Mouse (Mus musculus): Measurements from ENCODE around the gene 4921509C19Rik. TPM values are rescaled to one million over a fixed set of nuclear protein-coding genes. Genes with fewer than 3 reads are reported as not detected.
"Not testable (repeated sequence)": the region's sequence is repeated elsewhere in the genome, so short reads cannot be mapped to it uniquely, and the experiment has no call there.

Gene 4921509C19Rik
- not detected in 2 replicates for polyA plus RNA-seq (2014; fragmentation: Nextera tagmentation; extraction: Ambion mirVana)

DNA sequence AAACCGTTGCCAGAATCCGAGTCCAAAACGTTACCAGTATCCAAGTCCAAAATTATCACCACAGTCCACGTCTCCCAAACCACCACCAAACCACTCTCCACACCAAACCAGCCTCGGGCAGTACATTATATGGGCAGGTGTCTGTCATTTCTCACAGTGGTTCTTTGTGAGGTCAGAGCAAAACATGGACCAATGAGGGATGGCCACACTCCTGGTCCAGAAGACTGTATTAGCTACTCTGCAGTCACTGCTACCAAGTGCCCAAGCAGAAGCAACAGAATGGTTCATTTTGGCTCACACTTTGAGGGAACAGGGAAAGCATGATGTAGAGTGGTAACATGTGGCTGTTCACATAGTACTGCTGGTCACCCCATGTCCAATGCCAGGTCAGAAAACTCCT is at the start of gene 4921509C19Rik:
Gene 4921509C19Rik (minus strand): TSS at position 101 of the 400 bp plus-strand sequence.
- not testable (repeated sequence) for H3K4me1 ChIP-seq (ENCODE audit: control insufficient read depth, insufficient read depth, low read length); H3K27ac ChIP-seq (replicated peaks; ENCODE audit: low read depth, low read length); H3K9me3 ChIP-seq (replicated peaks; ENCODE audit: control insufficient read depth, low read length); H3K27me3 ChIP-seq (ENCODE audit: control insufficient read depth, insufficient read depth, low read length); H3K36me3 ChIP-seq (replicated peaks; ENCODE audit: control insufficient read depth, insufficient read depth, low read depth, low read length); ATAC-seq (replicated peaks; ENCODE audit: insufficient number of reproducible peaks, low FRiP score, low TSS enrichment, low read depth); DNase-seq (ENCODE audit: low spot score); H3K4me3 ChIP-seq (ENCODE audit: low read depth, low read length); H3K9ac ChIP-seq (replicated peaks; ENCODE audit: low read length); H3K4me2 ChIP-seq (ENCODE audit: low read depth, low read length)
- 76% methylated on average over 5 of the region's 5 CpGs for WGBS

DNA sequence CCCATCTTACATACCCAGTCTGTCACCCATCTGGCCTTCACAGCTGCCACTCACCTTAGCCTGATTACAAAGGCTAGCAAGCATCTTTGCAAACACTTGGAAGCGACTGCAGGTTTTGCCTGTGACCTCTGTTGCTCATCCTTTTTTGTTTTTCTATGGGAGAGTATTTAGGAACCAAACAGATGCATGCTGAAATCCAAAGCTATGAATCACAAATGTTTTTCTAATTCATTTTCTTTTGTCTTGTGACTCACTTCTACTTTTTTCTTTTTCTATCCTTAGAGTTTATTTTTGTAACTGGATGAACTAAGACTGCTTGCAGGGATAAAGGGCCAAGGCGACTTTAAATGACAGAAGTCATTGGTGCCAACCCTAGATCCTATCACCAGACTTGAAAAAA is 49.6 kb upstream of the 4921509C19Rik start:
- no peak for DNase-seq (ENCODE audit: low spot score)
- H3K36me3 ChIP-seq (replicated peaks; ENCODE audit: control insufficient read depth, insufficient read depth, low read depth, low read length), result no peaks in the 10 kb centered on the region

DNA sequence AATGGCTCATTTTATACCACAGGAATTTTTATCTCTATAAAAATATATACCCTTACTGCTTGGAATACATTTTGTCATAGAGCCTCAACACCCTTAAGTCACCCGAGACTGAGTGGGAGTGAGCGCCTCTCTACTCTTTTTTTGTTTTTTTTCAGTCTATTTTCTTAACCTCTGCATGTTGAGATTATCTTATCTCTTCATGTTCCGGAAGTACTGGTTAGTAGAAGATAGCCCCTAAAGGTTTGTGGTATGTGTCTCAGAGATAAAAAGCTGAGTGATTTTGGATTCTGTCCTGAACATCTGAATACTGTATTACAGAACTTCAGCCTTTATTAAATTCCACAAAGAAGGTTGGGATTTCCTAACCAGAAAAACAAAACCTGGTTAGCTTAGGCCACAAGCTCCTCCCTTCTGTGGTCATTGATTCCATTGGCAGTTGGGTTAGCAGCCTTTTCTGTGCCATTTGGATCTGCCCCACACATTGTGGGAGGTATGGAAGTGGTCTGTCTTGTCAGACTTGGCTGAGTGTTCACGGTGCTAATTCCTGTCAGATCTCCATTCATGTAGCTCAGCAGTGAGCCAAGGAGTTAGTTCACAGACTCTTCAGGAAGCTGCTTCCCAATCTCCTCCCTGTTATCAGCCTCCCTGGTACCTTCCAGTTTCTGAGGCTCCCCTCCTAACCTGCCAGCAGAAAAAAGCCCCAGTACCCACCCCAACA is 48.5 kb upstream of the 4921509C19Rik start:
- H3K4me1 ChIP-seq (ENCODE audit: control insufficient read depth, insufficient read depth, low read length), result no peaks in the 10 kb centered on the region
- WGBS, result 64% methylated on average over 4 of the region's 4 CpGs
- DNase-seq (ENCODE audit: low spot score) (no peak), ATAC-seq (replicated peaks; ENCODE audit: insufficient number of reproducible peaks, low FRiP score, low TSS enrichment, low read depth) (no peak)
- H3K9ac ChIP-seq (replicated peaks; ENCODE audit: low read length), result no peak overlapping the region
- no peak overlapping the region for H3K4me3 ChIP-seq (ENCODE audit: low read depth, low read length)
- no peaks in the 10 kb centered on the region for H3K9me3 ChIP-seq (replicated peaks; ENCODE audit: control insufficient read depth, low read length)
- no peak overlapping the region for H3K4me2 ChIP-seq (ENCODE audit: low read depth, low read length)
- H3K27me3 ChIP-seq (ENCODE audit: control insufficient read depth, insufficient read depth, low read length), result no peaks in the 10 kb centered on the region
- no peaks in the 10 kb centered on the region for H3K36me3 ChIP-seq (replicated peaks; ENCODE audit: control insufficient read depth, insufficient read depth, low read depth, low read length)
- H3K27ac ChIP-seq (replicated peaks; ENCODE audit: low read depth, low read length), result no peak overlapping the region

More for the DNA sequence above, 49.6 kb upstream of the 4921509C19Rik start:
- Histone ChIP-seq H3K9ac (replicated peaks; ENCODE audit: low read length) (no peak overlapping the region), H3K27me3 (ENCODE audit: control insufficient read depth, insufficient read depth, low read length) (no peaks in the 10 kb centered on the region), H3K27ac (replicated peaks; ENCODE audit: low read depth, low read length) (no peak overlapping the region), H3K9me3 (replicated peaks; ENCODE audit: control insufficient read depth, low read length) (no peaks in the 10 kb centered on the region), H3K4me3 (ENCODE audit: low read depth, low read length) (no peak overlapping the region), H3K4me2 (ENCODE audit: low read depth, low read length) (no peak overlapping the region), H3K4me1 (ENCODE audit: control insufficient read depth, insufficient read depth, low read length) (no peaks in the 10 kb centered on the region)
- ATAC-seq (replicated peaks; ENCODE audit: insufficient number of reproducible peaks, low FRiP score, low TSS enrichment, low read depth), result no peak
- WGBS, result 58% methylated on average over 2 of the region's 2 CpGs

DNA sequence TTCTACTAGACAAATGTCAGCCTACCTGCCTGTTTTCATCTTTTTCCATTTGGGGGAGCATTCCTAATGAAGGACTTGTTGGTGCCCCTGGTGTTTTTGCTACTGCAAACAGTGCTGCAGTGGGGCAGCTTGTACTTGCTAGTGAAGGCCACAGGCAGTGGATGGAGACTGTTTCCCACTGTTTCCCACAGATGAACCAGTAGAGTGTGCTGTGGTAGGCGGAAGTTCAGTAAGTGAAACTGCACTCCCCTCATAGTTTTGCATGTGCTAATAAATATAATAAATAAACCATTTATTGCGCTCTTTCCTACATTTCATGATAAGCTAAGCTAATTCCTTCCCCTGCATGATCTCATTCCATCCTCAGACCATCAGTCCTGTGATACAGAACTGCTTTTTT is 43.0 kb upstream of the 4921509C19Rik start:
- no peaks in the 10 kb centered on the region for H3K27me3 ChIP-seq (ENCODE audit: control insufficient read depth, insufficient read depth, low read length)
- 95% methylated on average over 2 of the region's 2 CpGs for WGBS
- DNase-seq (ENCODE audit: low spot score) (no peak), ATAC-seq (replicated peaks; ENCODE audit: insufficient number of reproducible peaks, low FRiP score, low TSS enrichment, low read depth) (no peak)
- H3K4me2 ChIP-seq (ENCODE audit: low read depth, low read length), result no peak overlapping the region
- no peaks in the 10 kb centered on the region for H3K9me3 ChIP-seq (replicated peaks; ENCODE audit: control insufficient read depth, low read length)
- no peak overlapping the region for H3K4me3 ChIP-seq (ENCODE audit: low read depth, low read length)
- H3K36me3 ChIP-seq (replicated peaks; ENCODE audit: control insufficient read depth, insufficient read depth, low read depth, low read length), result 0 out of 2 replicates have a peak, but pooled peaks cover 3% of the 10 kb centered on the region
- no peak overlapping the region for H3K27ac ChIP-seq (replicated peaks; ENCODE audit: low read depth, low read length)
- H3K9ac ChIP-seq (replicated peaks; ENCODE audit: low read length), result no peak overlapping the region
- no peaks in the 10 kb centered on the region for H3K4me1 ChIP-seq (ENCODE audit: control insufficient read depth, insufficient read depth, low read length)

DNA sequence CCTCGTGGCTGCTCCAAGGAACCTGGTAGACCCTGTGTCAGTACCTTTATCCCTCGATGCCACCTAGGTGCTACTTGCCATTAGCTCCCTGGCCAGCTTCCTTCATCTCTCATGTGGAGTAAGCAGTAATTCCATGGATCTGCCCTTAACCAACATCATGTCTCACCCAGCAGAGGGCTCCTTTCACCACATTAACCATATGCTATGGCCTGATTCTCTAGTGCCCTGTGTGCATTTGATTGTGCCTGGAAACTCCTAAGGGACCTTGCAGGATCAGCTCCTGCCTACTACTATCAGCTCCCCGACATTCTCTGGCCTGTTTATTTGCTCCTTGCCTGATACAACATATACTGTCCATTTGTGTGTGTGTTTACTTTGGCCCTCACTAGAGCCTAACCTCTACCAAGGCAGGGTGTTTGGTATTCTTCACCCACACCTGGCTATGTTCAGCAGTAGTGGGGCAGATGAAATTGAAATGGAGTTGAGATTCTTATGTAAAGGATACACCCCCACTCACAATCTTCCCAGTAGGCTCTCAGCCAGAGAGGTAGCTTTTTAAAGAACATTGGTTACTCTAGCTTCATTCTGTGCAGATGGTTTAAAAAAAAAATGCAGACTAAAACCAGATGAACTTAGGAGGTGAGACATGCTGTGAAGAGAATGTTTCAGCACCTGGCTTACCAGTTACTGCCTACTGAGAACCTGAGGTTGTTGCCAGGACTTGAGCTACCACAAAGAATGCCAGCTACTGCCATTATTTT is 37.8 kb upstream of the 4921509C19Rik start:
- Histone ChIP-seq H3K4me3 (ENCODE audit: low read depth, low read length) (no peak overlapping the region), H3K27me3 (ENCODE audit: control insufficient read depth, insufficient read depth, low read length) (no peaks in the 10 kb centered on the region), H3K9me3 (replicated peaks; ENCODE audit: control insufficient read depth, low read length) (no peaks in the 10 kb centered on the region), H3K27ac (replicated peaks; ENCODE audit: low read depth, low read length) (no peak overlapping the region), H3K36me3 (replicated peaks; ENCODE audit: control insufficient read depth, insufficient read depth, low read depth, low read length) (peaks cover 12% of the 10 kb centered on the region), H3K9ac (replicated peaks; ENCODE audit: low read length) (no peak overlapping the region), H3K4me2 (ENCODE audit: low read depth, low read length) (no peak overlapping the region), H3K4me1 (ENCODE audit: control insufficient read depth, insufficient read depth, low read length) (no peaks in the 10 kb centered on the region)
- WGBS, result 76% methylated on average over 3 of the region's 3 CpGs
- ATAC-seq (replicated peaks; ENCODE audit: insufficient number of reproducible peaks, low FRiP score, low TSS enrichment, low read depth) (no peak), DNase-seq (ENCODE audit: low spot score) (no peak)

DNA sequence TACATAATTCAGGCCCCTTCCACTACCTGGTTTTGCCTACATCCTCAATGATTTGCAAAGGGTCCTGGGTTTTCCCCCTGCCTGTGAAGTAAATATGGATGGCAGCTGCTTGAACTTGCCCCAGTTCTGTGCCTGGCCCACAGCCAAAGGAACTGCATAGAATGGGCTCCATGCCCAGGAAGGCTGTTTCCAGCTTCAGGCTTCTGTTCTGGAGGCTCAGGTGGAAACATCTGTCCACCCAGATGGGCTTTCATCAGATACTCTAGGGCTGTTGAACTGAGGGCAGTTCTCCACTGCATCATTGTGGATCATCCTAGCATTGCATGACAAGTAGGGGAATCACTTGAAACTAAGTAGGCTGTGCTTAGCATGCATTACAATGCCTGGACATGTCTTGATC is 36.2 kb upstream of the 4921509C19Rik start:
- no peaks in the 10 kb centered on the region for H3K4me1 ChIP-seq (ENCODE audit: control insufficient read depth, insufficient read depth, low read length)
- no peaks in the 10 kb centered on the region for H3K27me3 ChIP-seq (ENCODE audit: control insufficient read depth, insufficient read depth, low read length)
- no peak overlapping the region for H3K4me3 ChIP-seq (ENCODE audit: low read depth, low read length)
- no peak overlapping the region for H3K9ac ChIP-seq (replicated peaks; ENCODE audit: low read length)
- H3K9me3 ChIP-seq (replicated peaks; ENCODE audit: control insufficient read depth, low read length), result no peaks in the 10 kb centered on the region
- no peak overlapping the region for H3K27ac ChIP-seq (replicated peaks; ENCODE audit: low read depth, low read length)
- H3K36me3 ChIP-seq (replicated peaks; ENCODE audit: control insufficient read depth, insufficient read depth, low read depth, low read length), result peaks cover 12% of the 10 kb centered on the region
- H3K4me2 ChIP-seq (ENCODE audit: low read depth, low read length), result no peak overlapping the region
- ATAC-seq (replicated peaks; ENCODE audit: insufficient number of reproducible peaks, low FRiP score, low TSS enrichment, low read depth), result no peak
- DNase-seq (ENCODE audit: low spot score), result no peak

DNA sequence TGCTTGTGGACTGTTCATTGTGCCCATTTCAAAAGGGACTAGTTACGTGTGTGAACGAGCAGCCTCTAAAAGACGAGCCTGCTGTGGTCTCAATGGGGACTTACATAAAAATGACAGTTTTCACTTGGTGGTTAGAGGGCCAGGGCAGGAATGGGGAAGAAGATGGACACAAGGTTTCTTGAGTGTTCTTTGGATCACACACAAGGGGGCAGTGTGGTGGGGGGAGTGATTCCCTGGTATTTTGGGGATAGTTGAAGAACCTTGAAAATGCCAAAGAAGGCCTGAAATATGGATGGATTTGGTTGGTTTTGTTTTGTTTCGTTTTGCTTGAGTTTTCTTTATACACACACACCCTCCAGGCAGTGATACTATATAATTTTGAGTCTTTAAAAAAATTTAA is 28.3 kb upstream of the 4921509C19Rik start:
- H3K27ac ChIP-seq (replicated peaks; ENCODE audit: low read depth, low read length), result no peak overlapping the region
- H3K9ac ChIP-seq (replicated peaks; ENCODE audit: low read length), result no peak overlapping the region
- H3K36me3 ChIP-seq (replicated peaks; ENCODE audit: control insufficient read depth, insufficient read depth, low read depth, low read length), result peaks cover 7% of the 10 kb centered on the region
- DNase-seq (ENCODE audit: low spot score) (no peak), ATAC-seq (replicated peaks; ENCODE audit: insufficient number of reproducible peaks, low FRiP score, low TSS enrichment, low read depth) (no peak)
- 94% methylated on average over 4 of the region's 4 CpGs for WGBS
- H3K9me3 ChIP-seq (replicated peaks; ENCODE audit: control insufficient read depth, low read length), result no peaks in the 10 kb centered on the region
- no peaks in the 10 kb centered on the region for H3K27me3 ChIP-seq (ENCODE audit: control insufficient read depth, insufficient read depth, low read length)
- H3K4me2 ChIP-seq (ENCODE audit: low read depth, low read length), result no peak overlapping the region
- H3K4me3 ChIP-seq (ENCODE audit: low read depth, low read length), result no peak overlapping the region
- no peaks in the 10 kb centered on the region for H3K4me1 ChIP-seq (ENCODE audit: control insufficient read depth, insufficient read depth, low read length)

DNA sequence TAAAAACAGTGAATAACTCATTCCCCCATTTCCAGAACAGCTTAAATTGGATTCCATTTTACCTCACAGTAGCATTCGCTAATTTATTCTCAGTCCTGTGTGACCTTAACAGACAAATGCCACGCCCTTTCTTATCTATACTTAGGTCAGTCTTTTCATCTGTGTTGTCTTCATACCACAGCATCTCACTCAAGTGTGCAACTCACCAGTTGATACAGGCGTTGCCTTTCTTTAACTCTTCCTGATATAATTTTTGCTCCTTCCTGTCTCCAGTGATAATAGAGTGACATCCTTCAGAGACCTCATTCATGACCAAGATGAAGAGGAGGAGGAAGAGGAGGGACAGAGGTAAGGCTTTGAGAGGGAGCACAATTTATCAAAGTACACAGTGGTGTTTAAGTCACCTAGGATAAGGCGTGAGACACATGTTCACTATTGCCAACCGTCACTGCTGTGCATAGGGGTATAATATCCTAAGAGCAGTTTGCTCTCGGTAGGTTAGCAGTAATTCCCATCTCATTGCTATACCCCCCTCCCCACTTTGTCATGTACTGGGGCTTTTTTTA is 24.6 kb upstream of the 4921509C19Rik start:
- Histone ChIP-seq H3K27ac (replicated peaks; ENCODE audit: low read depth, low read length) (no peak overlapping the region), H3K9me3 (replicated peaks; ENCODE audit: control insufficient read depth, low read length) (no peaks in the 10 kb centered on the region), H3K9ac (replicated peaks; ENCODE audit: low read length) (no peak overlapping the region), H3K4me2 (ENCODE audit: low read depth, low read length) (no peak overlapping the region), H3K4me1 (ENCODE audit: control insufficient read depth, insufficient read depth, low read length) (no peaks in the 10 kb centered on the region), H3K4me3 (ENCODE audit: low read depth, low read length) (no peak overlapping the region), H3K27me3 (ENCODE audit: control insufficient read depth, insufficient read depth, low read length) (no peaks in the 10 kb centered on the region), H3K36me3 (replicated peaks; ENCODE audit: control insufficient read depth, insufficient read depth, low read depth, low read length) (peaks cover 6% of the 10 kb centered on the region)
- ATAC-seq (replicated peaks; ENCODE audit: insufficient number of reproducible peaks, low FRiP score, low TSS enrichment, low read depth) (no peak), DNase-seq (ENCODE audit: low spot score) (no peak)
- 95% methylated on average over 6 of the region's 6 CpGs for WGBS
